Comparison of ENCODE assay signal across 23 mouse cellular contexts in genomic region chr12:110472247-110472646, GRCm38 (mm10).
"Had no signal": no experiment of that assay in that cellular context is flagged by ENCODE, and none has a peak within 500 bp of the region (broad histone marks: within the 10 kb centered on the region; RNA-seq: fewer than 3 reads in every experiment).

No protein-coding gene starts in this region.

- H3K27ac ChIP-seq: kidney, embryonic 15.5 days; limb, embryonic 10.5 days; limb, embryonic 13.5 days; liver, embryonic 12.5 days; liver, embryonic 15.5 days; midbrain, embryonic 12.5 days; midbrain, embryonic 15.5 days; neural tube, embryonic 12.5 days; neural tube, embryonic 15.5 days; stomach, embryonic 15.5 days had no signal

- H3K4me2 ChIP-seq: kidney, embryonic 15.5 days; limb, embryonic 13.5 days; liver, embryonic 12.5 days; liver, embryonic 15.5 days; midbrain, embryonic 12.5 days; midbrain, embryonic 15.5 days; neural tube, embryonic 12.5 days; neural tube, embryonic 15.5 days; stomach, embryonic 15.5 days had no signal

- H3K9ac ChIP-seq: kidney, embryonic 15.5 days; limb, embryonic 13.5 days; liver, embryonic 12.5 days; liver, embryonic 15.5 days; midbrain, embryonic 12.5 days; midbrain, embryonic 15.5 days; neural tube, embryonic 12.5 days; neural tube, embryonic 15.5 days; stomach, embryonic 15.5 days had no signal

- H3K36me3 ChIP-seq: liver, embryonic 15.5 days; stomach, embryonic 15.5 days had no signal

- H3K27me3 ChIP-seq: kidney, embryonic 15.5 days; limb, embryonic 13.5 days; liver, embryonic 12.5 days; liver, embryonic 15.5 days; midbrain, embryonic 12.5 days; midbrain, embryonic 15.5 days; neural tube, embryonic 12.5 days; neural tube, embryonic 15.5 days; stomach, embryonic 15.5 days had no signal

- H3K9me3 ChIP-seq: kidney, embryonic 15.5 days; limb, embryonic 10.5 days; limb, embryonic 13.5 days; liver, embryonic 12.5 days; liver, embryonic 15.5 days; midbrain, embryonic 12.5 days; midbrain, embryonic 15.5 days; neural tube, embryonic 12.5 days; neural tube, embryonic 15.5 days; stomach, embryonic 15.5 days had no signal

- DNase-seq: kidney, adult 8-10 months; kidney, postnatal 10 days; kidney, postnatal 36 days; layer of hippocampus, adult 9-11 months; liver; lung, adult 18-20 months; lung, postnatal 14 days; lung, postnatal 4 days; right cerebral cortex, adult 18-20 months; right cerebral cortex, postnatal 14 days; right cerebral cortex, postnatal 4 days; thymus, adult 18-20 months; thymus, postnatal 36 days had no signal

- H3K4me1 ChIP-seq: limb, embryonic 10.5 days; limb, embryonic 13.5 days; liver, embryonic 12.5 days; liver, embryonic 15.5 days; midbrain, embryonic 12.5 days; midbrain, embryonic 15.5 days; neural tube, embryonic 12.5 days; neural tube, embryonic 15.5 days; stomach, embryonic 15.5 days had no signal

- H3K4me3 ChIP-seq: kidney, embryonic 15.5 days; limb, embryonic 10.5 days; limb, embryonic 13.5 days; liver, embryonic 12.5 days; liver, embryonic 15.5 days; midbrain, embryonic 12.5 days; midbrain, embryonic 15.5 days; neural tube, embryonic 12.5 days; neural tube, embryonic 15.5 days; stomach, embryonic 15.5 days had no signal

- ATAC-seq: liver, embryonic 12.5 days; midbrain, embryonic 15.5 days had no signal
